Mouse (Mus musculus) monocyte, adult 2 months (primary cell): ENCODE measurements around the gene Mtor.
A peak's percentile ranks its signal among the peaks of the same experiment; 100 is the strongest.

Experiments used
- DNase-seq, 2 experiments: peaks; one replicate each; pipeline ENCODE4 v3.0.0; 2022; ENCODE audit warnings: low spot score in 2 of 2, low read depth in 1 of 2

Mtor gene

DNA sequence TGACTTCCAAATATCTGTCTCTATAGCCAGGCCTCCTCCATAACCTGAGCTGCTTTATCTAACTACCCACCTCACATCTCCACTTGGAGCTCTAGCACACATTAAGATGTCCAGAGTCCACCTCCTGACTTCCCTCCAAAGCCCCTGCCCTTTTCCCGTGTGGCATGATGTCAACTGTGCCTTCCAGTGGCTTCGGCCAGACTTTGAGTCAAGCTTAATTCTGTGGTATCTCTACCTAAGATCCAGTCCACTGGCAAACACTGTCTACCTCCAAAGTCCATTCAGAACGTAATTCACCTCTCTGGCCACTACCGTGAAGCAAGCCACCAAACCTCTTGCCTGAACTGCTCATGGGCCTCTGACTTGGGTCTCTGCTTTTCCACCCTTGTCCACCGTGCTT lies 6.5 kb upstream of the Mtor start:
- no peak for DNase-seq

DNA sequence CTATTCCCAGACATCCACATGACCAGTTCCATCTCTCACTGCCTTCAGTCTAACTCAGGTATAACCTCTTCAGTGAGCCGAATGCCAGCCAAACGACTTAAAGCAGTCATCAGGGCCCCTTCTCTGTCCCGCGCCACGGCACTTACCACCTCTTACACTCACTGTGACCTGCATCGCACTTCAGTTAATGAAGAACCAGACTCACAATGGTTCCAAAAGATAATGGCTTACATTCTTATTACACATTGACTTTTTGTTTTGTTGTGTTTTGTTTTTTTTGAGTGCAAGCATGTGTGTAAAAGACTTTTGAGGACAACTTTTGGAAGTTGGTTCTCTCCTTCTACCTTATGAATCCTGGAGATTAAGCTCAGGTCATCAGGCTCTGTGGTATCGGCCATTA lies 5.8 kb upstream of the Mtor start:
- DNase-seq = no peak

DNA sequence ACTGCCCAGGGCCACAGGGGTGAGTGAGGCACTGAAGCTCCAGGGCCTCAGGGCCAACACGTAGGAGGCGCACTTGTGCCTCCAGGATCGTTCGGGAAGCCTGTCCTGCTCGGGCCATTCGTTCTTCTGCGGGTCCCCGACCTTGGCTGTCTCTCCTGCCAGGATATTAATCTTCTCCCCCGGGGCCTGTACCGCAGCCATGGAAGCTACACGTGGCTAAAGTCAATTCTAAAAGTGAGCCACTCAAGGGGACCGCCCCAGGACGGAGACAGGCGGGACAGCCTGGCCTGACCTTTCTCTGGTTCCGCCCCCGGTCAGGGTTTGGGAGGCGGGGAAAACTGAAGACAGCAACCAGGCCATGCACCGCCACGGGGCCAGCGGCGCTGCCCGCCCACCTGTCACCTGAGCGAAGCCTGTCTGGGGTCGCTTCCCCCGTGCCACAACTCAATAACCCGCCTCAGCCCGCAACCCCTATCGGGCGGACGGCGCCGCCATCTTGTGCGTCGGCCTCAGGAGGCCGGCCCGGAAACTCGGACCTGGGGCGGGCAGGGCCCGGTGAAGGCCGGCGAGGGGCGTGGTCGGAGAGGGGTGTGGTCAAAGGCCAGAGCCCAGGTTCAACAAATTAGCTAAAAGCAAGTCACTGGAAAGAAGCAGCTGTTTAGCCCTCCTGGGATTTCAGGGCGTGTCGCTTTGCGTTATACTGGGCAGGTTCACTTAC lies 4.0 kb upstream of the Mtor start, which contains the start of gene Ubiad1:
Gene Ubiad1 (minus strand): TSS at position 522 of the 718 bp plus-strand sequence.
- DNase-seq = peak; percentile 53 to 76

DNA sequence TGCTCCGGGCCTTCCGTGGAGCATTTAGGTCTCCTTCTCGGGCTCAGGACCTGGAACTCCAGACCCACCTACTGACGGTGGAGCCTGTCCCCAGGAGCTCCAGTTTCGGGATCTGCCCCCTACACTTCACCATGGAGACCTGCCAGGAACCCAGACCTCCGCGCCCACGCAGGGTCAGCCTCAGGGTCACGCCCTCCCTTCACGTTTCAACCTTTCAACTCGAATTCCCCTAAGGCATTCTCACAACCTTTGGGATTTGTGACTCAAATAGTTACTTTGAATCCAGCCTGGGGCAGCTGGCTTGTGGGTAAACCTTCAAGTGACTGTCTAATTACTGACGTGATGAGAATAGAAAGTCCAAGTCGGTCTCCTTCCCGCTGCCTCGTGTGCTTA lies 438 bp downstream of the Mtor start:
- DNase-seq = no peak

DNA sequence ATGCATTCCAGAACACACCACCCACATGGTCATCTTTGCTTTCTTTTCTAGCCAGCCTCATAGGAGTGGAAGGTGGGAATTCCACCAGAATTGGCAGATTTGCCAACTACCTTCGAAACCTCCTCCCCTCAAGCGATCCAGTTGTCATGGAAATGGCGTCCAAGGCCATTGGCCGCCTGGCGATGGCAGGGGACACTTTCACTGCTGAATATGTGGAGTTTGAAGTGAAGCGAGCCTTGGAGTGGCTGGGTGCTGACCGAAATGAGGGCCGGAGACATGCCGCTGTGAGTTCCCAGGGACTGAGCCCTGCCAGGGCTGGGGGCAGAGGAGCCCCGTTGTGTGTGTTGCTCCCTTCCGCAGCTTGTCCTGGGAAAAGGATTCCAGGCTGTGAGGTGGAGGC lies 5.3 kb downstream of the Mtor start:
- no peak for DNase-seq

DNA sequence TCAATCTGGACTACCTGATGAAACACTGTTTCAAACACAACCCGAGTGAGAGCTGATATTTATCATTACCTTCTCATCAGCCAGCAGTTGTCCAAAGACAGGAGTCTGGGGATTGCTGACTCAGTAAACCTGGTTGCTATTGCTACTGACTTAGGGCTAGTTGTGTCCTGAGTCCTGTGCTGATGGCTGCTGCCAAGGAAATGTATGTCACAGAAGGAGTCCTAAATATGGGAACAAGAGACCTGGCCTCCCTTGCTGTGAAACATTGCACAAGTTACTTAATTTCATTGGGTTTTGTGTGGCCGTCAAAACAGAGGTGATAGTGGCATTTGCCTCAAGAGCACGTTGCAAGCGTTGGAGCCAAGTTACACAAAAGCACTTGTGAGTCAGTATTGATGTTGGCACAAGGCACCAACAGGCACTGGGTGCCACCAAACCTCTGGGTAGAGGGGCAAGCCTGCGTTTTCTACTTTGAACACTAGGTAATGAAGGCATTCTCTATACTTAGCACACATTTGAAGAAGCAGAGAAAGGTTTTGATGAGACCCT lies 7.1 kb downstream of the Mtor start:
- DNase-seq = no peak

DNA sequence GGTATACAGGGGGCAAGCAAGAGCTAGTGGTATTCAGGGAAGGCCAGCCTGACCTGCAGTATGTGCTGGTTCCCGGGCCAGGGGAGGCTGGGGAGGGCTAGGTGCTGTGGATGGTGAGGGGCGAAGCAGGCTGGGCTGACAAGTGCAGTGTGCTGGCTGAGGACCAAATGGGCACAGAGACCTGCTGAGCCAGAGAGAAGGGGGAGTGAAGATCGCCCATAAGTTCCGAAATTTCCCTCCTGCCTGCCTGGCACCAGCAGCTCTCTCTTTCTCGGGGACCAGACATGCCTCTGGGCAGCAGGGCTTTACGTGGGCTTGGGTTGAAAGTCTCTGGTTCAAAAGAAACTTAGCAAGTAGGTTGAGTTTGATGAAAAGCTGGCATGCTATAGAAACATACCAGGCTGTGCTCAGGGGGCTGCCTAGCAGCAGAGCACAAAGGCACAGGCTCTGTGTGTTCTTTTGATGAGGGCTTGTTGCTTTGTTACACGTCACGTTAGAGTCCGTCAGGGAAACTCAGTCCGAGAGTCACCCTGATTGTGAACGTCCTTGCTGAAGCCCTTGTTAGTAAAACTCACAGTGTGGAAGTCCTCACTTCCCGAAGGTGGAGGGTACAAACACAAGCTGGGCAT lies 12.4 kb downstream of the Mtor start:
- DNase-seq = no peak

DNA sequence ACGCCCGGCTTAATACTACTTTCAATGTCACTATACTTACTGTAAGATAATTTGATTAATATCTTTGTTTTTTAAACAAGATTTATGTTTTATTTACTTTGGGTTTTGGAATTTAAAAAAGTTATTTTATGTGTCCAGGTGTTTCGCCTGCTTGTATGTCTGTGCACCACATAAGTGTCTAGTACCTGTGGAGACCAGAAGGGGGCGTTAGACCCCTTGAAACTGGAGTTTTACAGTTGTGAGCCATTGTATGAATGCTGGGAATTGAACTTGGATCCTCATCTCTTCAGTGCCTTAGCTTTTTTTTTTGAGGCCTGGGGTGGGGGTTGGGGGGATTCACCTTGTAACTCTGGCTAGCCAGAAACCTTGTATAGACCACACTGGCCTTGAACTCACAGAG lies 13.4 kb downstream of the Mtor start:
- DNase-seq = no peak

DNA sequence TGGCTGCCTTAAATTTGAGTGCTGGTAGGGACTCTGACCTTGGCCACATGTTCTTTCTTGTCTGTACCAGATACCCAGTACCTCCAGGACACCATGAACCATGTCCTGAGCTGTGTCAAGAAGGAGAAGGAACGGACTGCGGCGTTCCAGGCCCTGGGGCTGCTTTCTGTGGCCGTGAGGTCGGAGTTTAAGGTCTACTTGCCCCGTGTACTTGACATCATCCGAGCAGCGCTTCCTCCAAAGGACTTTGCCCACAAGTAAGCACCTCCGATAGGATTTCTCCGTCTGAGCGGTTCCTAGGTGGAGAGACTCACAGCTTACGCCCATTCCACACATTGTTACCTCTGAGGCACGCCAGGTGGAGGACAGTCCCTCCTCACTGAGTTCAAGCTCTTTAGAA lies 14.3 kb downstream of the Mtor start:
- DNase-seq = no peak

DNA sequence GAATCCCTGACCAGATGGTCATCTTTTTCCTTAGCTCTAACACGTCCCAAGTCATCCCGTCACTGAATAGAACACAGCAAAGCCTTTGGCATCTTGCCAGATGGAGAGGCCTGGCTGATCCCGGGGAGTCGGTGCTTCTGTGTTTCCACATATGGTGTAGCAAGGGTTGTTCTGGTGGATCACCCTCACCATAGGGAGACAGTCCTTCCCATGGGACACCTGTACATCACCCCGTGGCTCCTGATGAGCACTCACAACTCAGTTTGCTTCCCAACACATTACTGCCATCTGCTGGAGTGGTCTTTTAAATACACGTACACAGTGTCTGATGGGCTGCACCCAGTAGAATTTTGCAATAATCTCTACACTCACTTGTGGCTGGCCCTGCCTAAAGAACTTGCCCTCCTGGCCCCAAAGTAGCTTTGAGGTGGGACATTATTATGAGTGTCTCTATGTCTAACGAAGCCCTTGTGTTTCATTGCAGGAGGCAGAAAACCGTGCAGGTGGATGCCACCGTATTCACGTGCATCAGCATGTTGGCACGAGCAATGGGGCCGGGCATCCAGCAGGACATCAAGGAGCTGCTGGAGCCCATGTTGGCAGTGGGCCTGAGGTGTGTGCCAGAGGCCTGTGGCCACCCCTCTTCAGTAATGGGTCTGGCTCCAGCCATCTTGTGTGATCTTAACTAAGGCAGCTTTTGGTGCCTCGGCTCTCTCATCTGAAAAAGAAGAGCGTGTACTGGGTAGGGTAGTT lies 15.0 kb downstream of the Mtor start:
- no peak for DNase-seq

DNA sequence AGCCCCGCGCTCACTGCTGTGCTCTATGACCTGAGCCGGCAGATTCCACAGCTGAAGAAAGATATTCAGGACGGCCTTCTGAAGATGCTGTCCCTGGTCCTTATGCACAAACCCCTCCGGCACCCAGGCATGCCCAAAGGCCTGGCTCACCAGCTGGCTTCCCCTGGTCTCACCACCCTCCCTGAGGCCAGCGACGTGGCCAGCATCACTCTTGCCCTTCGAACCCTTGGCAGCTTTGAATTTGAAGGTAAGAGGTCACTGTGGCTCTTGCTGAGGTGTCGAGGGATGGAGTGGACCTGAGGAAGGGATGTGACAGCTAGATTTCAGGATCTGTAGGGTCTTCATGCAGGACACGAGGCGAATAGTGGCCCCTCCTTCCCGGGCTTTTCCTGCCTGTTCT lies 15.9 kb downstream of the Mtor start:
- no peak for DNase-seq

DNA sequence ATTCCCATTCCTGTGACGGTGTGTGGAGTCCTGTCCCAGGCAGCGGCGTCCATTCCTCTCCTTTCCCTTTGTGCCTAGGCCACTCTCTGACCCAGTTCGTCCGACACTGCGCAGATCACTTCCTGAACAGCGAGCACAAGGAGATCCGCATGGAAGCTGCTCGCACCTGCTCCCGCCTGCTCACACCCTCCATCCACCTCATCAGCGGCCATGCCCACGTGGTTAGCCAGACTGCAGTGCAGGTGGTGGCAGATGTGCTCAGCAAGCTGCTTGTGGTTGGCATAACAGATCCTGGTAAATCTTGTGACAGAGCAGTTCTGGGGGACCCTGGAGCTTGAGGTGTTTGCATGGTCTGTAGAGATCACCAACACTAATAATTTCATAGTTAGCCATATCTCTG lies 16.5 kb downstream of the Mtor start:
- no peak for DNase-seq

DNA sequence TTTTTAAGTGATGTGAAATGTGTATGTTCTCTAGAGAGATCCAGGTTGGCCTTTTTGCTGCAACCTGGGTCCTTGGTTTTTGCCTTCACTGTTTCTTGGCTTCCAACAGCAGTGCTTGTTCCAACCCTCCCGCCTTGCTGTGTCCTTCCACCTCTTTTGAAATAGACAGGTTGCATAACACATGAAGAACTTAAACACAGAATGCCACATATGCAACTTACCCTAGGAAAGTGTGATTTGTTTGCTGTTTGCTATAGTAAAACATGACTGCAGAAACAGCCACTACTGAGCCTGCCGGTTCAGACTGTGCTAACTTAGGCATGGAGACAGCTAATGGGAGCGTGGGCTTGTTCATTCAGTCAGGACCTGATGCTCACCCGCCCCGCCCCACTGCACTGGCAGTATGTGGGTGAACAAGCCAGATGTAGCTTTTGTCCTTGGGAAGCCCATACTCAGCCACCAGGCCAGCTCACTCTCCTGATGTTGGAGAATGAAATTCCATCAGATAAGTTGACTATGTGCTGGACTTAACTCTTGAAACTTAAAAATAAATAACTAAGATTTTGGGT lies 18.2 kb downstream of the Mtor start:
- DNase-seq = no peak

DNA sequence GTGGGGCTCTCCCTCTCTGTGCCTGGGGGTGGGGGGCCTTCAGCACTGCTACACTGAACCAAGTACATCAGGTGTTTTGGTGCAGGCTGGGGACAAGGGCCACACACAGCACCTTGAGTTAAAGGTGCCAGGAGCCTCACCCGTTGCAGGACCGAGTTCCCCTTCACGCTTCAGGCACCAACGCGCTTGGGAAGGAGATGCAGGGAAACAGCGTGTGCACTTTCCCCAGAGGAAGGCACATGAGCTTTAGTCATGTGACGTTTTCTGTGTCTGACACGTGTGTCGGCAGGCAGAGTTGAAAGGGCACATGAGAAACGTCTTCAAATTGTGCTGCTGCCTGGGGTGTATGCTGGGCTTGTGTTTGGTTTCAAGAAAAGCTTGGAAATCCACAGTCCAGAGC lies 20.0 kb downstream of the Mtor start:
- no peak for DNase-seq

DNA sequence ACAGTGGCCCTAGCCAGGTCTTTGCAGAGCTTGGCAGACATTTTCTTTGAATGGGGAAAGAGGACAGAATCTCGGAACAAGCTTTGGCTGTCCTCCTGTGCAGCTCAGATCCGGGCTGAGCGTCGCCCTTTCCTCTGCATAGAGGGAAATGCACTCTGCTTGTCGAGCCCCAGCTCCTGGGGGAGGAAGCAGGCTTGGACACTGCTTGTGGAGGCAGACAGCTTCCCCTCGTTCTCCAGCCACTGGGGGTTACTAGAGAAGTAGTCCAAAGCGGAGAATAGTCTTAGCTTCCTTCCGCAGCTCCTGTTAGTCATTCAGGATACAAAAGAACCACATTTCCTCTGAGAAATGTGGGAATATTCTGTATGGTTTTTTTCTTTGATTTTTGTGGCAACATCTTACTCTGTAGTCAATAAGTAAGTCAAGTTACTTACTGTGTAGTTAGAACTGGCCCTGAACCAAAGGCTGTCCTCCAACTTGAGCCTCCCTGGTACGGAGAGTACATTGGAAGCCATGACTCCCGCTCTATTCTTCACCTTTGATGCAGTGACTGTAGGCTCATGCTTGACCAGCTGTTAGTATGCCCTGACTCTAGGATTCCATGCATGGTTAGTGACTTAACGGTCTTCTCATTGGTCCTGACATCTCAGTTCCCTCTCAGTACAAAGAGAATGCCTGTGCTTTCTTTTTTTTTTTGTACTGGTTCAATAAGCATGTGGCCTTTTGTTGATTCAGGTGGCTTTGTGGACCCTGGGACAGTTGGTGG lies 21.3 kb downstream of the Mtor start:
- no peak for DNase-seq

DNA sequence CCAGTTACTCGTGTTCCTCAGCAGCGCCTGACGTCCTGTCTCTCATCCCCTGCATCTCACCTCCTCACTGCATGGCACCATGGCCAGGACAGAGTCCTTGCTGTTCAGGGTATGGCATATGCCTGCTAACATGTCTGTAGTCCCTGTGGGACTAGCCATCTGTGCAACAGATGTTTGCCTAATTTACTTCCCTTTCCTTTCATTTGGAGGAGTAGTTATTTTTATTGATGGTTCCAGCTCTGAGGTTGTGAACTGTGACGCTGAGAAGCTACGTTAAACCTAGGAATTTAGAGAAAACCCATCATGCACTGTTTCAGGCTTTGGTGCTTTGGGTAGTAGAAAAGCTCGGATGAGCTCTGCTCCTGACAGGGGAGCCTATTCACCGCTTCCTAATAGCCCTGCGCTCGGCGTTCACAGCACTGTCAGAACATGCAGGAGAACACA lies 23.0 kb downstream of the Mtor start:
- DNase-seq = no peak

DNA sequence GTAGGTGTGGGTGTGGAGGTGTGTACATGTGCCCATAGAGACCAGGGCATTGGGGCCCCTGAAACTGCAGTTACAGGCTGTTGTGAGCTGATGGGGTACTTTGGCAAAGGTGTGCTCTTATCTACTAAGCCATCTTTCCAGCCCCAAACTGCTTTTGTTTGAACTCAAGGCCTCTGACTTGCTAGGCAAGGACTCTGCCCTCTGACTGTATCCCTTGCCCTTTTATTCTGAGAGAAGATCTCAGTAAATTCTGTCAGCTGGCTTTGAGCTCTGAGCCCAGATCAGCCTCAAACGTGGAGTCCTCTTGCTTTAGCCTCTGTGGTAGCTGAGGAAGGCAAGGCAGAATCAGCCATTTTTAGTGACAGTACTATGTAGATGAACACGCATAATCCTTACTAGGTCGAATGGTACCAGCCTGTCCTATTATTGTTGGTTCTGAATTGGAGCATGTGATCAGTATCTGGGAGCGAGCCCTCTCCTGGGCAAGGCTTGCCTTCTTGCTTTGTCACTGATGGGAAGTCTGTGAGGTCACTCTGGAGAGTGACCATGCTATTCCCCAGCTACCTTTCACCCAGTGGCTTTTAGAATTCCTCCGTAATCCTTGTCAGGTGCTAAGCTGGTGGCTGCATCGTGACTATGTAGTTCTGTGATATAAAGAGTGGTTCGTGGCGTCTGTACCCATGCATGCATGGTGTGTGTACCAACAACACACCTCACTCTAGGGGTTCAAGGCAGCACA lies 24.2 kb downstream of the Mtor start:
- no peak for DNase-seq

DNA sequence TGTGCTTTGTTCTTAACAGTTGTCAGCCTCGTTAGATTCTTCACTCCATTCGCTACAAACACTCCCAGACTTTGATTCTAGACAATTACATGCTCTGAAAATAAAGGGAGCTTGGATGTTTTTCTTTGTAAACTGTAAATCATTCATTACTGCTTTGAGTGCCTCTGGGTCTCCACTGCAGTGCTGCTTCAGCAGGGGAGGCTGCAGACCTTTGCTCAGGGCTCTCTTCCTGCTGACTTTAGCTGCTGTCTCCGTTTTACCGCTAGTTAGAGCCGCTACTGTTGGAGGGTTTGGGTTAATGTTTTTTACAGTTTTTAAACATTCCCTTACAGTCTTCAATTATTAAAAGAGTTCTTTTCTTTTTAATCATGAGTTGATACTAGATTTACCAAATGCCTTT lies 25.1 kb downstream of the Mtor start:
- DNase-seq = no peak

DNA sequence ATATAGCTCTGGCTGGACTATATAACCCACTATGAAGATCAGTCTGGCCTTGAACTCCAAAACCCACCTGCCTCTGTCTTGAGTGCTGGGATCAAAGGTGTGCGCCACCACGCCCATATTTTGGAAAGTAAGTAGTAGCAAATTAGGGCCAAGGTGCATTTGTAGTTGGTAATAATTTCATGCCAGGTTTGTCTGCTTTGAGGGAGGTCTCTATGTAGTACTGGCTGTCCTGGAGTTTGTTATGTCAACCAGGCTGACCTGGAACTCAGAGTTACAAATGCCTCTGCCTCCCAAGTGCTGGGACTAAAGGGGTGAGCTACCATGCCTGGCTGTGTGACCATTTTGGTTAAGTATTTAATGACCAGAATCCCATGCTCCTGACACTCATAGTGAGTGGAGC lies 31.8 kb downstream of the Mtor start:
- no peak for DNase-seq

DNA sequence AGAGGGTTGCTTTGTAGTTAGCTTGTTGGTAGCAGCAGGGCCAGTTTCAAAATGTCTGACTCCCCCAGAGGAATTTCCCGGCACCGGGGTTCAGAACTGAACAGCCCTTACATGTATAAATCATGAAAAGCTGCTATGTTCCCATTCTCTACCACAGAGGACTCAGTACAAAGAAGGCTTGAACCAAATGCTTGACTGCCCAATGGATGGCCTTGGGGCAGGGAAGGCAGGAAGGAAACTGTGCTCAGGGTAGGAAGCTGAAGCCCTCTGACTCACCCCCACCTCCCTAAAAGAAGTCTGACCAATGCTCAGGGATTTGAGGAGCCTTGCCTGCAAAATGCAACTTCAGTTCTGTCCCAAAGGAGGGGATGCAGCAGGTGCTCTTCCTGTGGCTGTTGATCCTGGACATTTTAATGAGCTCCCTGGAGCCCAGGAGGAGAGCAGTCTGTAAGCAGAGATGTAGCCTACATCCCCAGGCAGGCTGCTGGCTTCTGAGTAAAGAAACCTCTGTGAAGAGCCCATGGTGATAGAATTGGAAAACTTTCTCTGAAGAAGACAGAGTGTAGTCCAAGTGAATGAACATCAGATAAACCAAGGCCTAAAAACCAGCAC lies 33.3 kb downstream of the Mtor start:
- no peak for DNase-seq
